Mouse (Mus musculus): ENCODE data around the gene Hsd17b11. TPM values are rescaled to one million over a fixed set of nuclear protein-coding genes. Genes with fewer than 3 reads are reported as not detected.
"Not testable (repeated sequence)": the region's sequence is repeated elsewhere in the genome, so short reads cannot be mapped to it uniquely, and the experiment has no call there.

Hsd17b11 gene
- polyA plus RNA-seq, 1 experiment from 2014 or later: 26.7 TPM

GRCm38 (mm10) chr5:104024762-104025161 lies 3.0 kb upstream of the Hsd17b11 start:
- Histone ChIP-seq H3K4me2 (ENCODE audit: low read depth, low read length) (peak overlapping the region; percentile 59; the same call in 1 of the 2 replicates), H3K4me1 (ENCODE audit: insufficient read depth) (peaks cover 31% of the 10 kb centered on the region), H3K9me3 (ENCODE audit: low read length) (no peaks in the 10 kb centered on the region), H3K27ac (ENCODE audit: low read depth) (no peak overlapping the region), H3K9ac (replicated peaks) (no peak overlapping the region), H3K4me3 (ENCODE audit: low read depth, low read length) (no peak overlapping the region), H3K36me3 (replicated peaks; ENCODE audit: insufficient read depth, low read length) (no peaks in the 10 kb centered on the region), H3K27me3 (ENCODE audit: insufficient read depth, low read length) (no peaks in the 10 kb centered on the region)
- ATAC-seq (no peak), DNase-seq (no peak)
- 80% methylated on average over 11 of the region's 11 CpGs for WGBS (ENCODE audit: insufficient replicate concordance)
- TF ChIP-seq EP300 (IDR thresholded peaks at IDR 0.05; ENCODE audit: low read depth) (no peak), CTCF (IDR thresholded peaks at IDR 0.05; ENCODE audit: low read depth) (no peak)

- not testable (repeated sequence) for ATAC-seq; H3K9ac ChIP-seq (replicated peaks); H3K36me3 ChIP-seq (replicated peaks; ENCODE audit: insufficient read depth, low read length); H3K4me2 ChIP-seq (ENCODE audit: low read depth, low read length); DNase-seq; H3K4me3 ChIP-seq (ENCODE audit: low read depth, low read length); H3K9me3 ChIP-seq (ENCODE audit: low read length); H3K27me3 ChIP-seq (ENCODE audit: insufficient read depth, low read length)
- 73% methylated on average over 5 of the region's 5 CpGs for WGBS (ENCODE audit: insufficient replicate concordance)
- Histone ChIP-seq H3K4me1 (ENCODE audit: insufficient read depth) (peaks cover 37% of the 10 kb centered on the region), H3K27ac (ENCODE audit: low read depth) (peak overlapping the region; percentile 89; the same call in 1 of the 2 replicates)
These were observed 2.5 kb upstream of the Hsd17b11 start for GRCm38 (mm10) chr5:104024193-104024592.

GRCm38 (mm10) chr5:104023289-104024020 lies 1.7 kb upstream of the Hsd17b11 start:
- Histone ChIP-seq H3K4me1 (ENCODE audit: insufficient read depth) (peaks cover 37% of the 10 kb centered on the region), H3K4me2 (ENCODE audit: low read depth, low read length) (peak overlapping the region; percentile 49)

GRCm38 (mm10) chr5:104022558-104022957 lies 839 bp upstream of the Hsd17b11 start:
- Histone ChIP-seq H3K27me3 (ENCODE audit: insufficient read depth, low read length) (no peaks in the 10 kb centered on the region), H3K9me3 (ENCODE audit: low read length) (no peaks in the 10 kb centered on the region), H3K9ac (replicated peaks) (peak overlapping the region; percentile 61; the same call in 1 of the 2 replicates), H3K36me3 (replicated peaks; ENCODE audit: insufficient read depth, low read length) (peaks cover 5% of the 10 kb centered on the region; the same call in 1 of the 2 replicates), H3K4me2 (ENCODE audit: low read depth, low read length) (peak overlapping the region; percentile 79), H3K4me3 (ENCODE audit: low read depth, low read length) (peak overlapping the region; percentile 52), H3K27ac (ENCODE audit: low read depth) (peak overlapping the region; percentile 89), H3K4me1 (ENCODE audit: insufficient read depth) (peaks cover 37% of the 10 kb centered on the region)
- ATAC-seq (no peak), DNase-seq (no peak)
- TF ChIP-seq CTCF (IDR thresholded peaks at IDR 0.05; ENCODE audit: low read depth) (no peak), EP300 (IDR thresholded peaks at IDR 0.05; ENCODE audit: low read depth) (no peak)
- 32% methylated on average over 5 of the region's 5 CpGs for WGBS (ENCODE audit: insufficient replicate concordance)

More at GRCm38 (mm10) chr5:104023289-104024020, 1.7 kb upstream of the Hsd17b11 start:
- Histone ChIP-seq H3K27ac (ENCODE audit: low read depth) (peak overlapping the region; percentile 89), H3K4me3 (ENCODE audit: low read depth, low read length) (0 out of 2 replicates have a peak overlapping the region, but pooled peaks have one; percentile 4), H3K9me3 (ENCODE audit: low read length) (no peaks in the 10 kb centered on the region), H3K9ac (replicated peaks) (no peak overlapping the region), H3K27me3 (ENCODE audit: insufficient read depth, low read length) (no peaks in the 10 kb centered on the region), H3K36me3 (replicated peaks; ENCODE audit: insufficient read depth, low read length) (no peaks in the 10 kb centered on the region)
- DNase-seq (no peak), ATAC-seq (no peak)
- WGBS (ENCODE audit: insufficient replicate concordance): 33% methylated on average over 8 of the region's 8 CpGs
- TF ChIP-seq CTCF (IDR thresholded peaks at IDR 0.05; ENCODE audit: low read depth) (no peak), EP300 (IDR thresholded peaks at IDR 0.05; ENCODE audit: low read depth) (no peak)

- H3K9me3 ChIP-seq (ENCODE audit: low read length): no peaks in the 10 kb centered on the region
- peaks cover 38% of the 10 kb centered on the region for H3K36me3 ChIP-seq (replicated peaks; ENCODE audit: insufficient read depth, low read length)
- H3K27ac ChIP-seq (ENCODE audit: low read depth): no peak overlapping the region
- H3K9ac ChIP-seq (replicated peaks): no peak overlapping the region
- no peak overlapping the region for H3K4me2 ChIP-seq (ENCODE audit: low read depth, low read length)
- DNase-seq: no peak
- no peak for TF ChIP-seq CTCF (IDR thresholded peaks at IDR 0.05; ENCODE audit: low read depth)
- TF ChIP-seq EP300 (IDR thresholded peaks at IDR 0.05; ENCODE audit: low read depth): no peak
- 0 out of 2 replicates have a peak, but pooled peaks cover 5% of the 10 kb centered on the region for H3K4me1 ChIP-seq (ENCODE audit: insufficient read depth)
- ATAC-seq: no peak
- no peaks in the 10 kb centered on the region for H3K27me3 ChIP-seq (ENCODE audit: insufficient read depth, low read length)
- no peak overlapping the region for H3K4me3 ChIP-seq (ENCODE audit: low read depth, low read length)
These were observed 10.3 kb downstream of the Hsd17b11 start for GRCm38 (mm10) chr5:104011419-104011818.

- Histone ChIP-seq H3K36me3 (replicated peaks; ENCODE audit: insufficient read depth, low read length) (peaks cover 35% of the 10 kb centered on the region), H3K9ac (replicated peaks) (no peak overlapping the region), H3K27me3 (ENCODE audit: insufficient read depth, low read length) (no peaks in the 10 kb centered on the region), H3K9me3 (ENCODE audit: low read length) (no peaks in the 10 kb centered on the region), H3K4me3 (ENCODE audit: low read depth, low read length) (no peak overlapping the region), H3K4me1 (ENCODE audit: insufficient read depth) (0 out of 2 replicates have a peak, but pooled peaks cover 5% of the 10 kb centered on the region), H3K4me2 (ENCODE audit: low read depth, low read length) (no peak overlapping the region), H3K27ac (ENCODE audit: low read depth) (no peak overlapping the region)
- WGBS (ENCODE audit: insufficient replicate concordance): 82% methylated on average over 7 of the region's 7 CpGs
- no peak for ATAC-seq
- no peak for TF ChIP-seq EP300 (IDR thresholded peaks at IDR 0.05; ENCODE audit: low read depth)
- no peak for TF ChIP-seq CTCF (IDR thresholded peaks at IDR 0.05; ENCODE audit: low read depth)
- DNase-seq: no peak
These were observed 11.5 kb downstream of the Hsd17b11 start for GRCm38 (mm10) chr5:104010261-104010660.

Data from liver, postnatal 0 days (tissue).